Mouse (Mus musculus) left cerebral cortex, postnatal 25 days (tissue): ENCODE results near the gene Tmbim1. TPM values are rescaled to one million over a fixed set of nuclear protein-coding genes. Genes with fewer than 3 reads are reported as not detected.
A peak's percentile ranks its signal among the peaks of the same experiment; 100 is the strongest.

Experiments
- DNase-seq, 2 experiments: peaks; one replicate each; pipeline ENCODE4 v3.0.0; 2022; ENCODE audit warnings: low spot score in 2 of 2, mixed read lengths in 1 of 2
- intact Hi-C: fragments of 180-260 bp; cut with DNase I; formaldehyde crosslinking; loops from one replicate; pipeline ENCODE4 v1.15.1; 2025
- total RNA-seq, 2 experiments: library from RNA; stranded (reverse); gene quantifications; 2 replicates each; pipeline ENCODE4 v1.2.3; 2021

Gene Tmbim1
- total RNA-seq, 2 experiments from 2014 or later, result 21.8 to 22.9 TPM

DNA sequence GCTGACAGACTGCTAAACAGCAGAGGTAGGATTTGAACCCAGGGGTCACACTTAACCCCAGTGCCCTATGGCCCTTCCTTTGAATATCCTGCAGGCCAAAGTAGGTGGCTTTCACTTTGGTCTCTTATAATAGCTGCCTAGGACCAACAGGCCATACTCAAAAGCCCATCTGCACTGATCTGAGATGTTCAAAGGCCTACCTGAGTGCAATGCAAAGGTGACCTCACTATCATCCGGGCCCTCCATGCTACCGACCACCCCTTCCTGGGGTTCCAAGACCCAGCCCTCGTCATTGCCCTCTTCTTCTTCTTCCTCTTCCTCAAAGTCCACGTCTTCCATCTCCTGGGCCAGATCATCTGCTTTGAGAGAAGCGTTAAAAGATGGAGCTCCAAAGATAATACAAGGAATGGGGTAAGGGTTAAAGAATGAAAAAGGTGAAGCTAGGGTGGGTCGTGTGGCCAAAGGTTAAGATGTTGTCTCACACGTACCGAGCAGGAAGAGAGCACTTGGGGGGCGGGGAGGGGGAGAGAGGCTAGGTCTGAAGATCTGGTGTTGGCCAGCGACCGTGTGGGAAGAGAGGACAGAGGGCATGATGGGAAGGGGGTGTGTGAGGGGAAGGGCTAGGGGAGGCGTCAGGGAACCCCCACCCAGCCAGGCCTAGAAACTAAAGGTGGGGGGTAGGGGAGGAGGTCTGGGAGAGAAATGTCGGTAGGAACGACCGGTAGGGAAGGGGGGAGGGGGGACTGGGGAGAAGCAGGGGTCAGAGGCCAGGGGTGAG is 21.5 kb downstream of the Tmbim1 start:
- intact Hi-C loops, result loop anchor here (2.0 kb wide), 1 partner anchor 47 kb away; the partner anchor contains the start of gene Arpc2
- DNase-seq, result peak; percentile 29 to 43

GRCm38 (mm10) chr1:74282896-74283625 is 22.4 kb downstream of the Tmbim1 start:
- no peak for DNase-seq
- intact Hi-C loops, result no loop called here

DNA sequence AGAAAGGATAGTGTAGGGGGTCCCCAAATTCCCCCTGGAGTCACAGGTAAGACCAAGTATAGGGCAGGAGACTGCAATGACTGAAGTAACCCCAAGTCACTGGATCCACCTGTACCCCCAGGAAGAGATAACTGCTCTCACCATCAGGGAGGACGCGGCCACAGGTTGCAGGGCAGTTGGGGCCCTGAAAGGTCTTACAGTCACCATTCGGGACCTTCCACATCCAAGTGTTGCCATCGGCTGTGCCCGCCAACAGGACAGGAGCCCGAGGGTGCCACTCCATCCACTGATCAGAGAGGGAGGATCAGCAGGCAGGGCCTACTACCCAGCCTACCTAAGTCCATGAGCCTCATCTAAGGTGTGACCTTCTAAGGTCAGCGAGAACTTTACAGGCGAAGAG is 23.5 kb downstream of the Tmbim1 start:
- intact Hi-C loops, result no loop called here
- DNase-seq, result no peak

DNA sequence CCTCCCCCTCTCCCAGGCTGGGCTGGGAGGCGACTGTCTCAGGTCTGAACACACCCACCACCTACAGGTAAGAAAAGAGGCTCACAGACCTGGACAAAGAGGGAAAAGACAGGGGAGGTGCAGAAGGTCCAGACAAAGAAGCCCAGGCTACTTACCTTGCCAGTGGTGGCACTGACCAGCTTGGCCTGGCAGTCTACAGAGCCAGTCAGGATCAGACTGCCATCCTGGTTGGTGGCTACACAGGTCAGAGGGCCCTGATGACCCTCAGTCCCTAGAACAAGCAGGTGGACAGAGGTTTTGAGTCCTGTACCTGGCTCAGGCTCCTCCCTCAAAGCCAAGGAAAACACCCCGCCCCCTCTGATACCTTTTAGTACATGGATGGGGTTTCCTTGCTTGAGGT is 24.1 kb downstream of the Tmbim1 start:
- intact Hi-C loops, result no loop called here
- no peak for DNase-seq

- intact Hi-C loops, result no loop called here
- no peak for DNase-seq
Measured at GRCm38 (mm10) chr1:74280591-74281325, 24.7 kb downstream of the Tmbim1 start.

DNA sequence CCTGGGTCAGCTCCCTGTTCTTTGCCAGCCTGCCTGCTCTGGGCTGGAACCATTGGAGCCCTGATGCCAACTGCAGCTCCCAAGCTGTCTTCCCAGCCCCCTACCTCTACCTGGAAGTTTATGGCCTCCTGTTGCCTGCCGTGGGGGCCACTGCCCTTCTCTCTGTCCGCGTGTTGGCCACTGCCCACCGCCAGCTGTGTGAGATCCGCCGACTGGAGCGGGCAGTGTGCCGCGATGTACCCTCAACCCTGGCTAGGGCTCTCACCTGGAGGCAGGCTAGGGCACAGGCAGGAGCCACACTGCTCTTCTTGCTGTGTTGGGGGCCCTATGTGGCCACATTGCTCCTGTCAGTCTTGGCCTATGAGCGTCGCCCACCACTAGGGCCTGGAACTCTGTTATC is 26.4 kb downstream of the Tmbim1 start:
- no peak for DNase-seq
- intact Hi-C loops, result loop anchor here (5.0 kb wide), 1 partner anchor 72 kb away; no protein-coding TSS in a partner anchor

DNA sequence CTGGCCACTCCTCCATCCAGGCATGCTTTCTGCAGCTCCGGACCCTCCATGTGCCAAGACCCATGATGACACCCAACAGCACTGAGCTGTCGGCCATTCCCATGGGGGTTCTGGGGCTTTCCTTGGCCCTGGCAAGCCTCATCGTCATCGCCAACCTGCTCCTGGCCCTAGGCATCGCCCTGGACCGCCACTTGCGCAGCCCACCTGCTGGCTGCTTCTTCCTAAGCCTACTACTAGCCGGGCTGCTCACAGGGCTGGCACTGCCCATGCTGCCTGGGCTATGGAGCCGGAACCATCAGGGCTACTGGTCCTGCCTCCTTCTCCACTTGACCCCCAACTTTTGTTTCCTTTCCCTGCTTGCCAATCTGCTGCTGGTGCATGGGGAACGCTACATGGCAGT is 26.9 kb downstream of the Tmbim1 start, which contains the start of gene Gpbar1:
Gene Gpbar1 (plus strand): TSS at position 13 of the 400 bp plus-strand sequence.
- no peak for DNase-seq
- intact Hi-C loops, result loop anchor here (5.0 kb wide), 1 partner anchor 71 kb away; no protein-coding TSS in a partner anchor

DNA sequence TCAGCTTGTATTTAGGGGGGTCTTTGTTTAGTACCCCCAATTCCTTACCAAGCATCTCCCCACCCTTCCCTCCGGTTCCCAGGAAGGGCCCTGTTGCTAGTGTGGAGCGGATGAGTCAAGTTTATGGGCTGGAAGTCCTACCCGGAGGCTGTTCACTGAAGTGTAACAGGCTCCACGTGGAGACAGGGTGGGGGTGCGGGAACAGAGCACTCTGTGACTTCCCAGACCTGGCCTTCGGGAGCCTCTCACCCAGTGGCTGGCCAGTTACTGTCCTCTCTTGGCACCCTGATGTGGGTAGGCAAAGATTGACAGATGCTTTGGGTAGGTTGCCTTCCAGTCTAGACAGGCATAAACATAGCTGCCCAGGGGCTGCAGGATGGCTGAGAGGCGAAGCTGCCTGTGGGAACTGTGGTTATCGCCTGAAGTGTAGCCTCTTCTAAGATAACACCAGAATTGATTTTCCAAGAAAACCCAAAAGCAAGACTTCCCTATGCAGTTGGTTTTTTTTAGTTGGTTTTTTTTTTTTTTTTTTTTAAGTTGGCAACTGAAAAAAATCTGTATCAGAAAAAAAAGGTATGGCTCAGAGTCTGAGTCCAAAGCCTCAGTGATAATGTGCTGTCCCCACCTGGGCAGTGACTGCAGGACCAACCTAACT is 27.4 kb downstream of the Tmbim1 start:
- intact Hi-C loops, result loop anchor here (5.0 kb wide), 1 partner anchor 71 kb away; no protein-coding TSS in a partner anchor
- no peak for DNase-seq

GRCm38 (mm10) chr1:74277041-74277440 is 28.4 kb downstream of the Tmbim1 start:
- intact Hi-C loops, result loop anchor here (5.0 kb wide), 1 partner anchor 70 kb away; no protein-coding TSS in a partner anchor

GRCm38 (mm10) chr1:74275015-74275414 is 30.4 kb downstream of the Tmbim1 start:
- DNase-seq, result no peak
- intact Hi-C loops, result loop anchor here (5.0 kb wide), 1 partner anchor 68 kb away; no protein-coding TSS in a partner anchor

More at GRCm38 (mm10) chr1:74277041-74277440, 28.4 kb downstream of the Tmbim1 start:
- no peak for DNase-seq

DNA sequence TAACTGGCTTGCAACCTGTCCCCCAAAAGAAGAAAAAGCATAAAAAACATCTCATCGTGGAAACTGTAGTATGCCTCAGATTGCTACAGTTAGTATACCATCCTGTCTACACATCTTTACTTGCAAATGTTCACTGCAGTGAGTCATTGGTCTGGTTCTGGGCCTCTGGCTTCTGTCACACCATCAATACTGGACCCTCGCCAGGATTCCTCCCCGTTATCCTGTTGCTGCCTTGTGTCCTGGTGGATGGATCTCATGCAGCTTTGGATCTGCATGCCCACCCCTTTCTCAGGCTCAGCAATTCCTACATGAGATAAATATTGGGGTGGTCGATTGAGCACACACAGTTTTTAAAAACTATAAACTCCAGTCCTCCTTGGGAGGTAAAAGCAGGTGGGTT is 33.8 kb downstream of the Tmbim1 start:
- no peak for DNase-seq
- intact Hi-C loops, result no loop called here

- DNase-seq, result no peak
- intact Hi-C loops, result no loop called here
Measured at GRCm38 (mm10) chr1:74268750-74269149, 36.7 kb downstream of the Tmbim1 start.

DNA sequence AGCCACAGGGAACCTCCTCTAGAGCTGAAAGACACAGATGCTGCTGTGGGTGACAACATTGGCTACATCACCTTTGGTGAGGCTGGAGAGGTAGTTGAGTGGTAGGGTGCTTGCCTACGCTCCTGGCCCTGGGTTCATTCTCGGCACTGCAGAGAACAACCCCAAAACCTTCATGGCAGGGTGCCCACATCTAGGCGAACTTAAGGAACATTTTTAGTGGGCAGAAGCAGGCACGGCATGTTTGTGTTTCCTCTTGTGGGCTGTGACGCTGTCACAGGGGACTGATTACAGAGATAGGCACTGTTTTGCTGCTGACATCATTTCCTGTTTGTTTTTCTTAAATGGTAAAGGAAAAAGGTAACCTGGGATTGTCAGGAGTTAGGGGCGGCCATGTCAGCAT is 42.9 kb downstream of the Tmbim1 start:
- no peak for DNase-seq
- intact Hi-C loops, result no loop called here

DNA sequence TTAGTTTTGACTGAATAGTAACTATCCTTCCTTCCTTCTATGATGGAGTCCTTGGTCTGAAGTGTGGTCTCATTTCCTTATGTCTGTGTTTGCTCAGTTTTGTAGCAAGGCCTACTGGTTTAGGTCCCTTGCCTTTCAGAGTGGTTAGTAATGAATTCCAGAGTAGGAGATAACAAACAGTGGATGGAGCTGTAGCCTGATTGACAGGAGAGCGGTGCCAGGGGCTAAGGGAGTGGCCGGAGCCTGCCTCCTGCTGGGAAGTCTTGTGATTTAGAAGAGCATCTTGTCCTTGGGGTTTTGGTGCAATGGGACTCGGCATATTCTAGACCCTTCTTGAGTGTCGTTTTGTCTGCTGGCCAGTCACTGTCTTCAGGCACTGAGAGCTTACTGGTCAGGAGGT is 48.6 kb downstream of the Tmbim1 start:
- DNase-seq, result no peak
- intact Hi-C loops, result no loop called here

- intact Hi-C loops, result no loop called here
- DNase-seq, result no peak
Measured at GRCm38 (mm10) chr1:74255704-74256345, 49.6 kb downstream of the Tmbim1 start.

DNA sequence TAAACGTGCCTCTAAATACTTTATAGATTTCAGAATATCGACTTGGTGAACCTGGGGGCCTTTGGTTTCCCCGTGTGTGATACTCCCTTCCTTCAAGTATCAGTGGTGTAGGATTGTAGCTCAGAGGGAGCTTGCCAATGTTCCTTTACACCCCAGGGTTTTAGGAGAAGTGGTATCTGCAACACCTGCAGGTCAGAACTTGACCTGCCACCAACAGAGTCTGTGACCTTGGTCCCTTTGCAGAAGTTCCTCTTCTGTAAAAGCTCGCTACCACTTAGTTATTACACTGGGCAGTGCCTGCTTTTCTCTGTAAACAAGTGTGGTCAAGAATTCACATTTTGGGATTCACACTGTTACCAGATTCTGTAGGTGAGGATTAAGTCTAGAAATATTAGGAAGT is 55.3 kb downstream of the Tmbim1 start:
- intact Hi-C loops, result no loop called here
- DNase-seq, result no peak

DNA sequence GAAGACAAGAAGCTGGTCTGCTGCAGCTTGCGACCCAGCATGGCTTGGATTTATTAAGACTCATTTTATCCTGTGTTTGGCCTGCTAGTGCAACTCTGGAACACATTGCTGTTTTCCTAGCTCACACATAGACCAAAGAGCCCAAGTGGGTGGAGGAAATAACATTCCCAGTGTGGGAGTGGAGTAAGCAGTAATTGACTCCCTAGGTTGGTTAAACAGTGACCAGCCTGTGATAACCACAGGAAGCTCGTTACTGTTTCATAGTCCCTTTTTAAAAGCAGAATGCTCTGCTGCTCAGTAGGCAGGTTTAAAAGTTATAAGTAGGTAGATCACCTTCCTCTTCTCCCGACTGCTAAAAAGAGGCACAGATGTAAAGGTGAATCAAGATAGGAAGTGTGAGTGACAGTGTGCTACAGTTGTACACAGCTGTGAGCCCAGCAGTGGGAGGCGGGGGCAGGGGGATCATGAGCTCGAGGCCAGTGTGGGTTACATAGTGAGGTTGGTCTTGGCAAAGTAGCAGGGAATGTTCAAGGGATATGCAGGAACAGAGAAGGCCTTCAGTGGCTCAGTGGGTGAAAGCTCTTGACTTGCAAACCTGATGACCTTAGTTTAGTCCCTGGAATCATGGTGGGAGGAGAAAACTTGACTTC is 56.0 kb downstream of the Tmbim1 start:
- intact Hi-C loops, result no loop called here

DNA sequence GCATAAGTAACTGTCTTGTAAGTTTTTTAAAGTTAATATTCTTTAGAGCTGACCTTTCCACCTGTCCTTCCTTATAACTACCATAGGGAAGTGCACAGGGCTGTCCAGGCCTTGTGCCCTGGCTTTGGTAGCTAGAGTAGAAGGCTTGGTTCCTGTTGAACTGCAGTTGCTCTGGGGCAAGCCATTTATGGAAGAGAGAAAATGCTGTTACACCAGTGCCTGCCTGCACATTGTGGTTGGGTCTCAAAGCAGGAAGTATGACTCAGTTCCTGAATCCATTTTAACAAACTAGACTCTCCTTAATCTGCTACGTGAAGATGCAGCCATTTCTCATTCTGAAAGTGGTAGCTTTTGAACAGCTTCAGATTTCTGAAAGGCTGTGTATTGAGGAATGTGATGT is 56.6 kb downstream of the Tmbim1 start:
- intact Hi-C loops, result no loop called here
- peak in 1 of 2 experiments; percentile 57 for DNase-seq

More for the DNA sequence above, 56.0 kb downstream of the Tmbim1 start:
- DNase-seq, result no peak
